Mouse (Mus musculus) ES-CJ7 (cell line): Measurements from ENCODE around the gene BC049352.
A peak's percentile ranks its signal among the peaks of the same experiment; 100 is the strongest.

ENCODE experiments used
- DNase-seq: peaks from one replicate; pipeline ENCODE4 v3.0.0; 2011; ENCODE audit warnings: low read depth, low spot score

BC049352 gene

DNA sequence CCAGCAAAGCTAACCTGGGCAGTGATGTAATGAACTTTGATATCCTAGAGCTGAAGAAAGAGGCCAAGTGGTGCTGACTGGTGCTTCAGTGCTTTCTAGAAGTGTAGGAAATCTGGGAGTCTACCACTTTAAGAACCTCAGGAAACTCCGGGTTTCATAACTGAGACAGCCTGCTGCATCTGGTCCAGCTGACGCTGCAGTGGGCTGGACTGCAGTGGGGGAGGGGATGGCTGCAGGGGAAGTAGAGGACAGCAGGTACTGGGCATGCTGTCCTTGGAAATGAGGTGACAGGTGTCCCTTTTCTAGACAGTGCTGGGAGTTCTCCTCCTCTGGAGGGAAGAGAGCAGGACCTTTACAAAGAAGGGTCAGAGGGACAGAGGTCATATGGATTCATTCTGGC, at the start of gene BC049352:
BC049352 (plus strand) TSS at position 238 of the 400 bp plus-strand sequence.
- DNase-seq, result no peak

DNA sequence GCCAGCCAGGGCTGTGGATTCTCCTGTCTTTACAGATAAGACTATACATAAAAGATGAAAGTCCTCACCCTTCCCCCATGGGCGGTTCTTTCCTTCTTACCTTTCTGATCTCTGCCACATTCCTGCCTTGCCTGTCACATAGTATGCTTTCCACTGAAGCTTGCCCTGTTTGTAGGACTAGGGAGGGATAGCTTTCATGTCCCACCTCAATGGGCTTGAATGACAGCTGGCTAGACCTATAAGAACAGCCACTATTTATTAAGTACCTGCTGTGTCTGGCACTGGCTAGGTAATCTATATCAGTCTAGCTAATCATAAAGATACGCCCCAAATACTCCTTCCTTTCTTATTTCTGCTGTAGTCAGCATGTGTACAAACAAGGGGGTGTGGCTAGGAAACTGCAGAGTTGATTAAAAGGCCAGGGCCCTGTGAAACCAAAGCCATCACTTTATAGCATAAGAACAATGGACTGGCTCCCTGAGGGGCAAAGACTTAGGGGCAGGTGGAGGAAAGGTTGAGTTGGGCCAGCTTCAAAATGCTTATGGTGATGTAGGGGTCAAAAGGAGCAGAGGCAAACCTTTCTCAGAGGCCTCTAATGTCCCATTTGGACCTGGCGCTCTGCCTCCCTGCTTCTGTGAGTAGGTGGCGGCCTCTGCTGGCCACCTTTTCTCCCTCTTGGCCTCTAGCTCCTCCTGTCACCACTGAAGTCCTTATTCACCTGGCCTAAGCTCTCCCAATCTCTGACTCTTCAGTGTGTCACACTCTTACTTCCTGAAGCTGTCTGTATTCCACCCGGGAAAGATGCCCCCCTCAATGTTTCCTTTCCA, 48.1 kb upstream of the BC049352 start:
- DNase-seq, result peak; percentile 60

DNA sequence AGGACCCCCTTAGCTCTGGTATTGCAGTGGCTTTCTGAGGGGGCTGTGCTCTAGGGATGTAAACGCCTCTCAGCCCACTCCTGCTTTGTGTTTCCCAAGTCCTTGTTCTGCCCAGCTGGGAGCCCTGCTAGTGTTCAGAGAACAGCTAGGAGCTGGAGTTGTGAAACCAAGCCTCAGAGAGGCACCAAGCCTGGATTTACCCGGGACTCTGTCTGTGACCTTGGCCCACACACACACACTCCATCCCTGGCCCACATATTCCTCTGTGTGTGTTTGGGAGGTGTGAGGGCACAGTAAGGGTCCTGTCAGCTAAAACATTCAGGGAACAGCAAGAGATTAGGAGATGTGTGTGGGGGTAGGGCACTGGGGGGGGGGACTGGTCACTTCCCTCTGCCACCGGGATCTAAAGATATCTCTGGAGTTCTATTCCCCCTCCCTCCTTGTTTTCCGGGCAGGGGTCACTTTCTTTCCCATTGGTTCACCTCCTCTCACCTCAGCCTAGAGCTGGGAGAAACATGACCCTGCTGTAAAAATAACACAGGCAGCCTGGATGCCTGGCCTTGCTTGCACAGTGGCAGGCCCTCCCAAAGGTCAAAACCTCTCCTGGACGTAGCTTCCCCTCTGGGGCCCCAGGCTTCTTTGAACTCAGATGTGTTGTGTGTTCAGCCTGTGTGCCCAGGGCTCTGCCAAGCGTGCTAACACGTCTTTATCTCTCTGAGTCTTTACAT, 45.2 kb upstream of the BC049352 start:
- no peak for DNase-seq

DNA sequence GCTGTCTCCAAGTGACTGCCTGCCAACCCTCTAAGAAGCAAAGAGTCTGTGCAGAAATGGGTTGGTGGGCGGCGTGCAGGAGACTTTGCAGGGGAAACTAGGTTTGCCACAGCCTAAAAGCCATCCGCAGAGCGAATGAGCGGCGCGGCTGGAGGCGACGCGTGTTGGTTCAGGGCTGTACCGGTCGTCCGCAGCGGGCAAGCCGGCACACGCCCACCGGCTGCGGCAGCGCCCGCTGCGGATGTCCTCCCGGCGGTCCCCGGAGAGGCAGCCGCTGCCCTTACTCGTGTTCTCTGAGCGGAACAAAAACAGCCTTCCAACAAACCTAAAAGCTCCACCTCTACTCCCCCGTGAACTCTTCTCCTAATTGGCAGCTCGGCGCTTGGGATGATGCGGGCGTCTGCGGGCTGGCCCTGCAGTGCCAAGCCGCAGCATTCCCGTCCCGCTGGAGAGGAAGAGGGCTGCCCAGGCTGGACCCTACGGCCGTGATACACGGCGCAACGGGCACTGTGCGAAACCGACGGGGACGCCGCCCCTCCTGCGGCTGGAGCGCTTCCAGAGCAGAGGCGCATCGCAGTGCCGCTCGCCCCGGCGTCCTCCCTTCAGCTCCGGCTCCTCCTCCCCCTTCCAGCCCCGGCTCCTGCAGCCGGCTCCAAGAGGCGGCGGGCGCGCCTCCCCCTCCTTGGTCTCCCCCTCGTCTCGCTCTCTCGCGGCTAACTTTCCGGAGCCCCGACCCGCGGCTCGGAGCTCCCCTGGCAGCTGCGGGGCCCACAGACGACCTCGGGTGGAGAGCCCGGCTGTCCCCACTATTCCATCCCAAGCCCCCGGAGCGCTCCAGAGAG, 43.4 kb upstream of the BC049352 start, which contains the start of gene Scn4b:
Scn4b (plus strand) TSS at position 205 of the 842 bp plus-strand sequence.
- no peak for DNase-seq

DNA sequence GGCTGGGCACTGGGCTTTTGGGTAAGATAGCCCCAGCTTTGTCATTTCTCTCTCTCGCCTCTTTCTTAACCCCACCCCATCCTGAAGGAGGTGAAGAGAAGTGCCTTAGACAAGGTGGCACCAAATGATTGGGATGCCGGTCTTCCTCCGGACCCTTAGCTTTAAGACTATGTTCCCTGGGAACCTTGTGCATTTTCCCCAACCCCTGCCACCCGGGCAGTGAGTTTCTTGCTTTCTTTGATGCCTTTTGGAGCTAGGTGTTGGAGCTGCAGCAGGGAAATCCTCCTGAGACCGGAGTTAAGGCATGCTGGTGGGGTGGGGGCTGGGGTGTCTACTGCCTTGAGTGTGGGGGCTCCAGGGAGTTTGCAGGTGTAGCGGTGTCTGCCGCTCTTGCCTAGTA, 42.7 kb upstream of the BC049352 start:
- no peak for DNase-seq

DNA sequence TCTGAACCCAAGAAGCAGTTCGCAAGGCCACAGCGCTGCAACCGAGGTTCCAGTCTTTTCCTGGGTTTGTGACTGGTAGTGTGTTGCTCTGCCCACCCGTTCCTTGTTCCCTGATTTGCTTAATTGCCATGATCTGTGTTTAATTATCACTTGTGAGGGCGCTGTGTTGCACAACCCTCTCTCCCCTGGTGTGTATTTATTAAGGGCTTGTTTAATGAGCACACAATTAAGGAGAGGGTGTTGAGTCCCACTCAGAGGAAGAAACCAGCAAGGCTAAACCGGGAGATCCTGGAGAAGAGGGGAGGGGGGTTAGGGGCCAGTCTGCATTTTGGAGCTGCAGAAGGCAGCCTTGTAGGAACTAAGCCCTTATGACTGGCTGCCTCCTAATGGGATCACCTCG, 40.9 kb upstream of the BC049352 start:
- DNase-seq, result no peak

DNA sequence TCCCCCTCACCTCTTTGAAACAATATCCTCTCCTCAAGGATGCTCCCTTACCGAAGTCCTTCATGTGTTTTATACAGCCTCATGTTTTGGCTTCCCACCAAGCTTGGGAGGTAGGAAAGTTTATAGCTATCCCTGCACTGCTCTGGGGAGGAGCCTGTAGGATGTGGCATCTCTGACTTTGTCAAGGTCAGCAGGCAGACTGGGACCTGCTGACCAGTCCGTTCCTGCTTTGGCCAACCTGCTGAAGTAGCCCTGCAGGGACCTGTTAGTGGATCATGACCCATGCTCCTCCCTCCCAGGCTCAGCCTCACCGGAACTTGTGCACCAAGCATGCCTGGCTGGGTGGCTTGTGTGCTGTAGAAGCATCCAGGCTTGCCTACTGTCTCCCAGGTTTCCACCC, 39.1 kb upstream of the BC049352 start:
- DNase-seq, result no peak

DNA sequence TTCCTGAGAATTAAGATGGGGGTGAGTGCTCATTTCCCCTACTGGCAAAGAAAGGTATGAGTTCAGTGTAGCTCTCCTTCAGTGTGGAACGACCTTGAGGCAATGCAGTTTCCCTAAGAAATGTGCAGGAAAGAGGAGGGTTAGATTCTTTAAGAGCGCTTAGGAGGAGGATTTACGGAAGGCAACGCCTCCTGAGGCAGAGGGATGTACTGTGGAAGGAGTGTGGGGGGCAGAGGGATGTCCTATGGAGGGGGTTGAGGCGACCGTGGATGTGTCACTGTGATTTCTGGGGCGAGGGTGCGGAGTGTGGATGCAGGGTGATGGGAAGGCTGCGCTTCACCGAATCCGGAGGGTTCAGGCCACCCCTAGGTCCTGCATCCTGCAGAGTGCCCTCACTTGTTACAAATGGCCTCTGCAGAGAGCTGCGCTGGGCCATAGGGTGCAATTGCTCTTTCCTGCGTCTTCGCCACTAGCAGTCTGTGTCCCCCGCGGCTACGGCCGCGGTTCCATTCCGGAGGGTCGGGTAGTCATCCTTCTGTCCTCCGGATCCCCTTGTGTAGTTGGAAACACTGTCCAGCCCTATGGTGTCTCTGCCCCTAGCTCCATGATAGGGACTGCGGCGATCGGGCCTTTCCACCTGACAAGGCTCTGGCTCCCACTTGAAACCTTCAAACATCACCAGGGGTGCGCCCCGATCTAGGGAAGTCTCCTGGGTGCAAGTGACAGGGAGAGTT, 36.1 kb upstream of the BC049352 start:
- peak; percentile 76 for DNase-seq

DNA sequence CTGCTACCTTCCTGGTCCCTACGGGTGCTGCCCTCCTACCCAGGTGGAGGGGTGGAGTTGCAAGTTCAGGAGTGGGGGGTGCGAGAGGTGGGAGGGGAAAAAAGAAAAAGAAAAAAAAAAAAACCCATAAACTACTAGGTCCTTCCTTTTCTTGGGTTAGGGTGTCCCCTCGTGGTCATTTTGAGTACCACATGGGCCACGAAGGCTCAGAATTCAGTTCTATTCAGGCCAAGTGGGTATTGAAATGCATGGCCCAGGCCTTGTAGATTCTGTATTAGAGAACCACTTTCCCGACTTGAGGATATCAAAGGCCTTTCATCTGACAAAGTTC, 35.6 kb upstream of the BC049352 start:
- peak; percentile 61 for DNase-seq

DNA sequence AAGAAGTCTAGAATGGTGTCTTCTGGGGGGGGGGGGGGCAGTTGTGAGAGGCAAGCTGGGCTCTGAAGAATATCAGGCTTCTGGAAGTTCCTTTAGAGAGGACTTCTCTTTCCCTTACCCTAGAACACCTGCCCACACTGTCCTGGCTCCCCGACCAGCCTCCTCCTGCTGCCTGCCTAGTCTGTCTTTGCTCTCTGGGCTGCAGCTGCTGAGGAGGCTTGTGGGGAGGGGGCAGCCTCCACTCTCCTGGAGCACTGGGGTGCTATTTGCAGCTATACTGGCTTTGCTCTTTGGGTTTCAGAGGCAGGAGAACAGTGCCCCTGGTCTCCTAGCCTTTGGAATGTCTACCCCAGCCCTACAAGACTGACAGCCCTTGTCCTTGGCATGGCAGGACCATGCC, 30.9 kb upstream of the BC049352 start:
- no peak for DNase-seq

DNA sequence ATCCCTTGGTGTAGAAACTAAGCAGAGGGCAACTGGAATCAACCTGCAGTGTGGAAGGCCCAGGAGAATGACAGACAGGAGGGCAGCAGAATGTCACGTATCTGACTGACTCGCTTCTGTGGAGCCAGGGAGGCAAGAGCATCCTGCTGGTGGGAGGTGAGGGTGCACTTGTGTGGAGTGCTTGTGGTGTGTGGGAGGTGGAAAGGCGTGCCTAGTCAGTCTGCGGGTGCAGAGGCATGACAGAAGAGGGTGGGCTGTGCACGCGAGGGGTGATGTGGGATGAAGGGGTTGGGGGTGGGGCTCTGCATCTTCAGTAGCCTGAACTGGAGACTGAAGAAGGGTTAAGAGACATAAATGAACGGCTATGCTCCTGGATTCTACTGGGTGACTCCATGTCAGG, 28.4 kb upstream of the BC049352 start:
- DNase-seq, result no peak

DNA sequence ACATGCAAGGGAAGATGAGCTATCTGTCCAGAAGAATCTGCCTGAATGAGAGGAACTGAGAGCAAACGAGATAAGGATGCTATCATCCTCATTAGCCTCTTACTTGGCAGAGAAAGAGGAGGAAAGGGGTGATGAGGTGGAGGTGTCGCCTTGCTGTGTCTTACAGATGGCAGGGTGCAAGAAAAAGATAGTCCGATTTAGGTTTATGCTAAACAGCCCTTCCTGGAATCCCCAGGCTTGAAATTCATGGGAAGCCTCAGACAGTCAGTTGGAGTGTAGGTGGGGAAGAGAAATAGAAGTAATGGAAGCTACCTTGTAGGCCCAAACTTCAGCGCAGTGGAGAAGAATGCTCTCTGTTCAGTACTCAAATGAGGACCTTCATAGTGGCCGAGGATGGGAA, 13.9 kb upstream of the BC049352 start:
- no peak for DNase-seq

DNA sequence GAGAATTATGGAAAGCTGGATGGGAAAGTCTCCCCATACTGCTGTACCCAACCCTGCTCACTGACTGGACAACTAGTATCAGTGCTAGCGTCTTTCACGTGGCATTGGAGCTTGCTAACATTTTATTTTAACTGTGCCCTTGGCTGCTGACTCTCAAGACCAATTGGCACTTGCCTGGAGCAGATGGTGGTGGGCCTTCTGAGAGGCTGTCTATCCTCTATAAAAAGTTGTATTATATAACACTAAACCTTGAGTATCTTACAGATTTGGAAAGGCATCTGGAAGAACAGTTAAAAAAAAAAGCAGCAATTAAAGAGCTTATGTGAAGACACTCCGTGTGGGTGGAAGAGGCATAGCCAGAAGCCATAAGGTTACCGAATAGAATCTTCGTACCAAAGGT, 11.7 kb upstream of the BC049352 start:
- no peak for DNase-seq

DNA sequence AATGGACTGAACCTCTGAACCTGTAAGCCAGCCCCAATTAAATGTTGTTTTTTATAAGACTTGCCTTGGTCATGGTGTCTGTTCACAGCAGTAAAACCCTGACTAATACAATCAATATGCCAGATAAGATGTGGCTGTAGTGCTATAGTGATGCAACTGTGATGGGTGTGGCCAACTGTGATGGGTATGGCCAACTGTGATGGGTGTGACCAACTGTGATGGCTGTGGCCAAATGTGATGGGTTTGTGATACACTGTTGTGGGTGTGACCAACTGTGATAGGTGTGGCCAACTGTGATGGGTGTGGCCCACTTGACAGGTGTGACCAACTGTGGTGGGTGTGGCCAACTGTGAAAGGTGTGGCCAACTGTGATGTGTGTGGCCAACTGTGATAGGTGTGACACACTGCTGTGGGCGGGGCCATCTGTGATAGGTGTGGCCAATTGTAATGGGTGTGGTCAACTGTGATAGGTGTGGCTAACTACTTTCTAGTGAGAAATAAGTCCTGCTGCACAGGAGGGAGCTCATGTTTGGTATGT, 10.7 kb upstream of the BC049352 start:
- DNase-seq, result peak; percentile 52

DNA sequence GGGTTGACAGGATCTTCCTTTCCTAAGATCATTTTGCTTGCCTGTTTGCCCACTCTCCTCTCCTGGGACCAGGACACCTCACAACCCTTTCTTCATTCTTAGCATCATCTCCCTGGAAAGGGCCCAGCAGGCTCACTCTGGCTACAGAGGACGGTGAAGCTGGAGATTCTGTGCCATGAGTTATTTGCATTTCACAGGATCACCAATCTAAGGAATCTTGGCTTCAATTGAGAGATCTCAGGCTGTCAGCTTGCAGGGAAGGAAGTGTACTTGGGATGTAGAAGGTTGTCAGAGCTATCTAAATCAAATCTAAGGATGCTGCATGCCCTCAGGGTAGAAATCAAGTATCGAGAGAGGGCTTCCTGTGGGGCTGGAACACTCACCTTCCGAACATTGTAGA, 8.3 kb upstream of the BC049352 start:
- no peak for DNase-seq

DNA sequence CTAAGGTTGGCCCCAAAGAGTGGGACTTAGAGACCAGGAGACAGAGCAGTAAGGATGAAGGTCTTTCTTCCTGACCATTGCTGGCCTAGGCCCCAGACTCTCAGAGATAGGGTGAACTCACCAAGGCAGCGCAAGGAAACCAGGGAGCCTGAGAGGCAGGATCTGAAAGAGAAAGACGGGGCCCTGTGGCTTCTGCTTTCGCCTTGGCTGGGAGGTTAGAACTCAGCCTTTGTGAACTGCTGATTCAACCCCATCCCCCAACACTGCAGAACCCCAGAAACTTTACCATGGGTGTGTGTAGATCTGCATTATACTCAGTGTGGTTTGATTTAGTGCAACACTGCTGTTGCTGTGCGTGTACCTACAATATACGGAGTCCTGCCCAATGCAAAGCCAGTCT, 2.5 kb upstream of the BC049352 start:
- DNase-seq, result no peak

DNA sequence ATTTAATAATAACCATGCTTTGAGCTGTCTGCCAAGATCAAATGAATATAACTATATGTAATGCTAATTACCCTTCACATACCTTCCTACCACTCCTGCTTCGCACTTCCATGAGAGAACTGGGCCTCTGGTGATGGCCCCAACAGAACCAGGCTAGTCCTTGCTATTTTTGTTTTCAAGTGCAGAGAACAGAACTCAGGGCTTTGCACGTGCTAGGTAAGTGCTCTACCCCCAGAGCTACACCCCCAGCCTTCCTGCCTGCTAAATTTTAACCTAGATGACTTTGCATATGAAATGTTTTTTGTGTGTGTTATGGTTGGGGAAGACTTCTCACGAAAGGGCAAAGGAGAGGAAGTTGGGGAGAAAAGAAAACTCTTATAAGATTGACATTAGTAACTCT, 714 bp downstream of the BC049352 start:
- no peak for DNase-seq

DNA sequence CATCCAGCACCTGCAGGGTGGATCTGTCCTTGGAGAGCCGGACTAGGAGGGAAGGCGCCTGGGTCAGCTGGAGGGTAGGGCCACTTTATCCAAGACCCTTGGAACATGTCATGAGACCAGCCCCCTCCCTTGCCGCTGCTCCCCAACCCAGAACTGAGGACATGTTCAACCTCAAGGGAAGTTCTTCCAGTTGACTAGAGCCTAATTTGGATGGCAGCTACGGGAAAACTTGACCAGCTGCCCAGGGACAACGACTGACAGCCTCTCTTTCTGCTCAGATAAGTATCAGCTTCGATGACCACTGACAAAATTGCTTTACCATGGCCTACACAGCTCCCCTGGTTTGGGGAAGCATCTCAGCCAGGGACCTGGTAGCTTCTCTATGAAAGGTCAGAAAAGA, 1.5 kb downstream of the BC049352 start:
- no peak for DNase-seq

DNA sequence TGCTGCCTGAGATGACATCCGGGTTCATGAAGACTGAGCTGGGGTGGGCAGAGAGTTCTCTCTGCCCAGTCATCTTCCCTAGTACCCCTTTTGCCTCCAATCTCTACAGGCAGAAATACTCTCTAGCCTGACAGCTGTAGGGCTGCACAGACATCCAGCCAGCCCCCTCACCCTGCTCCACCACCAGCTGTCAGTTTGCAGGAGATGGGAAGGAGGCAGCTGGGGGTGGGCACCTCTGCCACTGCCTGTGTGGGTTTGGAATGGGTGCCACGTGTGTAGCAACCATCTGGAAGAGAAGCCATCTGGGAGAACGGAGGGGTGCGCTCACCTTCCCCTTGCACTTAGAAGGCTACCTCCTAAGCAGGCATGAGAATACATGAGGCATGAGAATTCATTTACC, 3.4 kb downstream of the BC049352 start:
- DNase-seq, result no peak

DNA sequence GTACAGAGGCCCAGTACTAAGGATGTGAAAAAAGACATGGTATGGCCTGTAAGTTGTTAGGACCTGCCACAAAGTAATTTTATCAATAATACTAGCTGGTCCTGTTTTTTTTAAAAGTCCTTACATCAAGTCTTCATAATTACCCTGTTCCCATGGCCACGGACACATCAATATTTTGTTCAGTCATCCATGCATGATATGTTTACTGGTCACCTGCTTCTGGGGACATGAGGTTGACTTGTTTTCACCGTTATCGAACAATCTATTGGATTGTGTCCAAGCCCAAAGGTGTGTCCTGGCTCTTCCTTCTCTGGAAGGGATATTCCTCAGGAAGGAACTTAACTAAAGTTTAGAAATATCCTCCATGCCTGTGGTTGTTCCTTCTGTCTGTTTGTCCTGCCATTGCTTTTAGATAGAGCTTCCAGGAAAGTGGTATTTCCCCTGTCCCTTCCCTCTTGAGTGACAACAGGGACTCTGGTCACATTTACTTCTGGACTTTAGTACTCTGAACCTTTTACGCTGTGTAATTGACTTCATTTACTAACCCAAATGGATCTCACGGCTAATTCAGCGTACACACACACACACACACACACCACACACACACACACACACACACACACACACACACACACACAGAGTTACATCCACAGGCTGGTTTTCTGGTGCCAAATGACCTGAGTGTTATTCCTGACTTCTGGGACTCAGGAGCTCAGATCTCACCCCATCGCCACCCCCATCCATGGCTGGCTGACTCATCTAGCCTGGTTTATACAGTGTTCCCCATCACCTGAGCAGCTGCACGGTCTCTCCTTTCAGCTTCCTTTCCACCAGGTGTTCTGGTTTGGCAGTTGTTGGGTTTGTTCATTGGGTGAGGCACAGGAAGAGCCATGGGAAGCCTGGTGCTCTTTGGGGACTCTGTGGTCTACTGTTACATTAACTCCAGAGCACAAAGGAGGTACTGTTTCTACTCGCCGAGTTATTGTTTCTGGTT, 7.1 kb downstream of the BC049352 start:
- no peak for DNase-seq
